Mouse (Mus musculus) urinary bladder, postnatal 4 days (tissue): ENCODE measurements around the gene Nkx2-1.

Source experiments
- DNase-seq, 2 experiments: peaks; one replicate each; pipeline ENCODE4 v3.0.0; 2021 to 2022; ENCODE audit warnings: low spot score in 2 of 2

The Nkx2-1 gene

GRCm38 (mm10) chr12:56522191-56522590, 14.5 kb downstream of the Nkx2-1 start:
- DNase-seq: no peak

GRCm38 (mm10) chr12:56521106-56521840, 15.4 kb downstream of the Nkx2-1 start:
- DNase-seq: no peak

GRCm38 (mm10) chr12:56520396-56521105, 16.2 kb downstream of the Nkx2-1 start:
- DNase-seq: no peak

- no peak for DNase-seq
Measured at GRCm38 (mm10) chr12:56519738-56520191, 16.9 kb downstream of the Nkx2-1 start.

- DNase-seq: no peak
Measured at GRCm38 (mm10) chr12:56519071-56519737, 17.5 kb downstream of the Nkx2-1 start.

- DNase-seq: no peak
Measured at GRCm38 (mm10) chr12:56518221-56518620, 18.5 kb downstream of the Nkx2-1 start.

- no peak for DNase-seq
Measured at GRCm38 (mm10) chr12:56514831-56515230, 21.9 kb downstream of the Nkx2-1 start.

- DNase-seq: no peak
Measured at GRCm38 (mm10) chr12:56508413-56508812, 28.3 kb downstream of the Nkx2-1 start.

GRCm38 (mm10) chr12:56487046-56487445, 49.7 kb downstream of the Nkx2-1 start:
- DNase-seq: no peak

GRCm38 (mm10) chr12:56482606-56483005, 54.1 kb downstream of the Nkx2-1 start:
- no peak for DNase-seq
